Mouse (Mus musculus) kidney, adult 8-10 months (tissue): Measurements from ENCODE around the gene Babam2.

ENCODE experiments used
- DNase-seq, 2 experiments: peaks; one replicate each; pipeline ENCODE4 v3.0.0; 2022

The Babam2 gene

GRCm38 (mm10) chr5:32059254-32059796 lies 361.8 kb downstream of the Babam2 start:
- DNase-seq: no peak

DNA sequence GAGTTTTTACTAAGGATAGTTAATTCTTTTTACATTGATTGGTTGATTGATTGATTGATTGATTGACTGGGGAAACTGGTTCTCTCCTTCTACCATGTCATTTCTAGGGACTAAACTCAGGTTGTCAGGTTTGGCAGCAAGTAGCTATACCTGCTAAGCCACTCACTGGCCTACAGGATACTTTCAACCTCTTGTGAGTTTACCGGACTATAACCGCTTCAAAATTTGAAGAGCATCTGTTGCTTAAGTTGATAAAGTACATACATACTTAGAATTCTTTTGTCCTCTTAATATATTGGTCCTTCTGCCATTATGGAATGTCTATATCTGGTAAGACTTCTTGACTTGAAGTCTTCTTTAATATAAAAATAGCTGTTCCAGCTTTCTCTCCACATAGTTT lies 363.0 kb downstream of the Babam2 start:
- DNase-seq: no peak

GRCm38 (mm10) chr5:32061854-32062253 lies 364.4 kb downstream of the Babam2 start:
- no peak for DNase-seq

DNA sequence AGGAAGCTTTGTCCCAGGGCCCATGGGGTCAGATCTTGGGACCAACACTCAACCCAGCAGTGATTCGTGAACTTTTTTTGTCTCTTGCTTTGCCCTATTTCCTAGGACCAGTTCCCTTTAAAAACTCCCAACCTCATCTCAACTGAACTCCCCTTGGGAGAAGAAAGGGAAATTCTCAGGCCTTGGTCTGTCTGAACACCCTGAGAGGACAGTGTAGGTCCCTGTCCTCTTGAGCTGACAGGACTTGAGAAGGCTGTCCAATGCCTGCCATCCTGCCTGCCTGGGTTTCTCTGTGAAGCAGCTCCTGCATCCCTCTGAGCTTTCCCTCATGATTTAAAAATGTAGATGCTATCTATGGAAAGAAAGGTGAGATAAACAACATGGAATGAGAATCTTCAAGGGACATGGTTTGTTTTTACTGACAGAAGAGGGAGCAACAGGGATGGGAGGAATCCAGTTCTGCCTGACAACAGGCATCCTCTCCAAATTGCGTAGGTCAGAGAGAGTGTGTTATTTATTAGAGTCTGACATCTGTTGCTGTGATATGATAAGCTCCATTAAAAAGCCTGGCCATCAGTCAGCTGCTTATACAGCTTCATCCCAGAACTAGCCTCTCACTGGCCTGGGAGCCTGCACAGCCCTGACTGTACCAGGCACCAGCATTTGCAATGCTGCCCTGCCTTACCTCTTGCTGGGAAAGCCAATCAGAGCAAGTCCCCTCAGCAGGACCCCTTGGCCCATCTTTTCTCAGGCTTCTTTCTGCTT lies 367.0 kb downstream of the Babam2 start:
- no peak for DNase-seq

DNA sequence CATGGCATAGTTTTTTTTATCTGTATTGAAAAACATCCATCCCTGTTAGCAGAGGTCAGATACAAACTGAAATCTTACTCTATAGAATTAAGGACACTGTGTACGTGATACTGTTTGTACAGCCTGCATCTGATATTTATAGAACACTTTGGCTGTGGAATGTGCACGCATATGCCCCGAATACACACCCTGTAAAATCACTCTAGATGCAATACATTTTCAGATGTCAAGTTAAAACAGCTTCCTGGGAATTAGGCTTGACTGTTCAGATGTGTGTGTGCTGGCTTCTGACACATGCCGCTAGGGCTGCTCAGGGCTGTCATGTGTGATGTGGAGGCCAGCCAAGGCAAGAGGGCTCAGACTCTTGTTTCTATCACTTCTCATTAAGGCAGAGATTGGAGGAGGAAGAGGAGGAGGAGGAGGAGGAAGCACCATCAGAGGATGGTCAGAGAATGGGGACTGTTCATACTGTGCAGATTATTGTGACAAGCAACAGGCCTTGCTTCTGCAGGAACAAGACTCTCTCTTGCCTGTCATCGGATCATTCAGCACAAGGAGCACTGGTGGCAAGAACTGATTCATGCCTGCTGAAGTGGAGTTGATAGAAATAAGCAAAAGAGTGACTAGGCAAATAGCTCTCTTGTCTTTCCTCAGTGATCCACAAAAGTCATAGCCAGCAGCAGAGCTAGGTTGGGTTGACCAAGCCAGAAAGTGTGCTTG lies 368.7 kb downstream of the Babam2 start:
- DNase-seq: no peak

DNA sequence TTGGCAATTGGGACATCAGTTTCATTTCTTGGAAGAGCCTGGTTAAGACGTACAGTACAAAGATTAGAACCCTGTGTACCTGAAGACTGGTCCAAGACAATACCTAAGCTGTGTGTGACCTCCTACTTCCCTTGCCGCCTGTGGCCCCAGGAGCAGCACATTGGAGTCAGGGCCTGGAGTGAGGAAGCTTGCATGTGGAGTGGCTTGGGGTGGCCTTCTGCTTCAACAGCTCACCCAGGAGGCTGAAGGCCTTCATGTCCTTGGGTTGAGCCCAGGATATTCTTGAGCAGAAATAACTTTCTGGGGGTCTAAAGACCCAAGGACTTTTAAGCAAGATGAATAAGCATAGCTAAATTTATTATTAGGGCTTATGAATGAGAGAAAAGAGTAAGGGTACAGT lies 369.4 kb downstream of the Babam2 start:
- no peak for DNase-seq

DNA sequence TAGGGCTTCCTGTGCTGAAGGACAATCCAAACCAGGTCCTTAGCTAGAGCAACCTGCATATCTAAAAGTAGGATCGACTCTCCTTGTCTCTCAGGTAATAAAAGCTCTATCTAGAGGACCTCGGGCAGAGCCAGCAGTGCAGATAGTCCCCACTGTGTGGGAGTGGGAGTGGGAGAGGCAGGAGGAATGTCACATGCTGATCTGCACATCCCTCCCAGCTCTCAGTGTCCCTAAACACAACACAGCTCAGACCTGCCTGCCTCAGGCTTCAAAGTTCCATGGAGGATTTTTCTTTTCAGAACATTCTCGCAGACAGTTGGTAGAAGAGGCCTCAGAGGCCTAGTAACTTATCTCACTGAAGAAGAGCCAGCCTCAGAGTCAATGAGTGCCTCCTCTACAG lies 371.1 kb downstream of the Babam2 start:
- DNase-seq: no peak

GRCm38 (mm10) chr5:32069096-32069495 lies 371.6 kb downstream of the Babam2 start:
- no peak for DNase-seq

- DNase-seq: no peak
Measured at GRCm38 (mm10) chr5:32069566-32070169, 372.2 kb downstream of the Babam2 start.

DNA sequence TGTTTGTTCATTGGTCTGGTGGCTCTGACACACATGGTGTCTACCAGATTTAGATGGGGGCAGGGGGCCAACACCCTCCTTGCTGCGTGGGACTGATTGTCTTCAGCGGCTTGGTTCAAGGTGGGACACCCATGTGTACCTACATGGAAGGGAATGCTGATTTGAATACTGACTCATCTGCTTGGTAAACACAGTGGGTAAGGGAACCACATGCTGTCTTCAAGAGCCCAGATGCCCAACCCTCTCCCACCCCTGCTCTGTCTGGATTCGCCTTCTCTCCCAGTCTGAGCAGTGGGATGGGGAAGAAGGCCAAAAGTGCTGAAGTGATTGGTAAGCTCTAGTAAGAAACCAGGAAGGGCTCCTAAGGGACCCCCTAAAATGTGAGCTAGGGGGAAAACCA lies 373.3 kb downstream of the Babam2 start:
- no peak for DNase-seq

DNA sequence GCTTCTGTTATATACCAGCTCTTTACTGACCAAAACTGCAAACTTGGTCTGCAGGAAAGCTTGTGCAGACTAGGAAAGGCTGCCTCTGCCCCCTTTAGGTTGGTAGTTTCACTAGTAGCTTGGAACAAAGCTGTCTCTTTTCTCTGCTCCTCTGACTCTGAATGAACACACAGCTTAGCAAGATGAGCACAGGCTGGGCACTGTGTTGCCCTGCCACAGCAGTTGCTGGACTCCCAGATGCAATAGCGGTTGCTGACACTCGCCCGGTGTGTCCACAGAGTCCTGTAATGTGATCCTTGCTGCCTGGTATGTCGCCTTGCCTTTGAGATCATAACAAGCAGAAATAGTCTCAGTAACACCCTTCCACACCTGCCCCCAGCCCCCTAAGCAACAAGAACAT lies 373.8 kb downstream of the Babam2 start:
- no peak for DNase-seq

GRCm38 (mm10) chr5:32071824-32072223 lies 374.3 kb downstream of the Babam2 start:
- no peak for DNase-seq

DNA sequence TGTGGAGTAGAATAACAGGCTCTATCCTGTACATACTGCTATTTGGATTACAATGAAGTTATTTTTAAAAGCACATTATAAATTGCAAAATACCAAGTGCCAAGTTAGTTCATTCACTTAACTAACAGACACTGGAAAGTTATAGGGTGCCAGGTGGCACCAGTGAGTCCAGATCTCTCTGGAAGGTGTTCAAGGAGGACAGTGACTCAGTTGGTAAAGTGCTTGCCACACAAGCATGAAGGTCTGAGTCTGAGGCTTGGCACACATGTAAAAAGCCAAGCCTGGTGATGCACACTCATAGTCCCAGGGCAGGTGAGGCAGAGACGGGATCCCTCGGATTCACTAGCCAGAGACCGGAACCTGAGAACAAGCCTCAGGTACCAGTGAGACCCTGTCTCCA lies 375.4 kb downstream of the Babam2 start:
- no peak for DNase-seq

DNA sequence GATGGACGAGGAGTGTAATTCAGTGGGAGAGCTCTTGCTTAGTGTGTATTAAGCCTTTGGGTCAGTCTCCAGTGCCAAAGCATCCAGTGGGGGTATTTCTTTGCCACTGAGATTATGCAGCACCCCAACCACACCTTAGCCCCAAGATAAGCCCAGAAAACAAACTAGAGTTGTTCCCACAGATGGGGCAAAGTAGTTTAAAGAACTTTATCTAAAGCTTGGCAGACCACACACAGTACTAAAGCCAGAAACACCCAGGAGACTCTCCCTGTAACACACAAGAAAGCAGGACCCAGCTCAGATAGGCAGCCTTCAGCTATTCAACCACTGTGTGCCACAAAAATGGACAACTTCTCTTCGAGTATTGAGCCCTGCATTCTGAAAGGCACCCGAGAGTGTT lies 376.6 kb downstream of the Babam2 start:
- no peak for DNase-seq

GRCm38 (mm10) chr5:32077139-32077538 lies 379.7 kb downstream of the Babam2 start:
- DNase-seq: no peak

DNA sequence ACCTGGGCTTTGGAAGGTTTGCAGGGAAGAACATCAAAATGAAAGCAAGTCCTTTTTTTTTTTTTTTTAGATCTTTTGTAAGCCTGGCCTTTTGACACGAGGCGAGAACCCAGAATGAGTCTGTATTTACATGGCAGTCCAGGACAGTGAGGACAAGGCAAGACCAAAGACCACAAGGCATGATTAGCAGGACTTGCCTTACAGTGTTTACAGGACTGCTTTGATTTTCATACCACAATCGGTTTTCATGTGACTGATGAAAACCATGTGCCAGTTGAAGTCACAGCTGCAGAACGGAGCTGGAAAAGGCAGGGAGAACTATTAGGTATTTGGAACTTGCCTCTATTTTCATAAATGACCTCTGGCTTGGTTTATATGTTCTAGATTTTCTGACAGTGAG lies 381.5 kb downstream of the Babam2 start:
- no peak for DNase-seq

DNA sequence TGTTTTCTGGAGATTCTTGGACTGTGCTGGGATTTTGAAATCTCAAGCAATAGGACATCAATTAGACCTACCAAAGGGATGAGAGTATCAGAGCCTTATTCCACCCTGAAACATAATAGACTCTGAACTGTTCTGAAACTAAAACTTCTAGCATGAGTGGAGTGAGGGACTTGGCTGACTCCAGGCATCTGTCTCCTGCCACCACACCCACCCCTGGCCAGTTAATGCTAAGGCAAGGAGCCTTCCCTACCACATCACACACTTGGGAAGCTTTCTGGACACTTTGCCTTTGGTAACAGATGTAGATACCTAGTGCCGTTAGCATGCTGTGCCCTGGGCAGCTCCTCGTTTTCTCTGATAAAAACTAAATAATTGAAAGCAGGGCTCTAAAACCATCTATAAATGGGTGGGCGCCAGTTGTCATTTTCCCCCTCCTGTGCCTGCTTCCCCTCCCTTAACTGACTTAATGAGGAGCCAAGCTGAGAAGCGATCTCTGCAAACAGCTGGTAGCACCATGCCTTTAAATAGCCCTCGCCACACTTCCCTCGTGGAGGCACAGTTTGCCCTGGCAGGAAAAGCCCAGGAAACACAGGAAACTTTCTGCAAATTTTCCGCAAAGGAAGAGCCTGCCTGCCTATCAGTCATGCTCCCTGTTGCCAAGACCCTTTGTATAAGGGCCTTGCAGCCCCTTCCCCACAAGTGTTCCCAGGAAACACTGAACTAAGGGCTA lies 383.2 kb downstream of the Babam2 start:
- no peak for DNase-seq

DNA sequence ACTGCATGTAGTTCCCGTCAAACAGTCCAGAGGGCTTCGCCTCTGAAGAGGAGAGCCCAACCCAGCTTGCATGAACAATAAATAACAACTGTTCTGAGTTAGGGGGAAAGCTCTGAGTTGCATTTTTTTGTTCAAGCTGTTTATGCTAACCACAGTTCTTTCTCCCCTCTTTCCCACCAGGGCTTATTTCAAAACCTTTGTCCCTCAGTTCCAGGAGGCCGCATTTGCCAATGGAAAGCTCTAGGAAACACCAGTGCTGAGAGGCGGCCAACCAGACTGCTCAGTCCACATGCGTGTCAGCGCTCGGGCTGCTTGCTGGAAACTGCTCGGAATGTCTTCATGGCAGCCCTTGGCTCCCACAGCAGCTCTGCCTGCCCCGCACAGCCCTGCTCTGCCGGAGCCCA lies 386.9 kb downstream of the Babam2 start:
- DNase-seq: peak in 1 of 2 experiments; percentile 19

- no peak for DNase-seq
Measured at GRCm38 (mm10) chr5:32085566-32085965, 388.1 kb downstream of the Babam2 start.

GRCm38 (mm10) chr5:32085971-32086370 lies 388.5 kb downstream of the Babam2 start:
- no peak for DNase-seq

GRCm38 (mm10) chr5:32086526-32087090 lies 389.1 kb downstream of the Babam2 start:
- peak; percentile 49 to 54 for DNase-seq

DNA sequence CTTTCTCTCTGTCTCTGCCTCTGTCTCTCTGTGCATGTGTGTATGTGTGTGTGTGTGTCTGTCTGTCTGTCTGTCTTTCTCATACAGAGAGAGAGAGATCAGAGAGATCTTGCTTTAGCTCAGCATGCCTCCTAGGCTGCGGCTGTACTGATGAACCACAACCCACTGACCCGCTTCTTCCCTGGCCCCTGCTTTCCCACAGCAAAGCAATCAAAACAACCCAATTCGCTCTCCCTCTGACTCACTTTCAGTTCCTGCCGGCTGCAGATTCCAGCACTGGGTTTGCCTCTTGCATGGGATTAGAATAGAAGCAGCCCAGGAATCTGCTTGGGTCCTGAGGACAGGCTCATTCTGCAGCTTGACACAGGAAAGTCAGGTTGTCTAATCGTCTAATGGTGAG lies 392.0 kb downstream of the Babam2 start:
- DNase-seq: no peak

- DNase-seq: peak in 1 of 2 experiments; percentile 22
Measured at GRCm38 (mm10) chr5:32092281-32092680, 394.8 kb downstream of the Babam2 start.
